Mouse (Mus musculus): ENCODE results near the gene Rab9. TPM values are rescaled to one million over a fixed set of nuclear protein-coding genes. Genes with fewer than 3 reads are reported as not detected.

The Rab9 gene
- polyA plus RNA-seq, 1 experiment: 5.3 TPM

DNA sequence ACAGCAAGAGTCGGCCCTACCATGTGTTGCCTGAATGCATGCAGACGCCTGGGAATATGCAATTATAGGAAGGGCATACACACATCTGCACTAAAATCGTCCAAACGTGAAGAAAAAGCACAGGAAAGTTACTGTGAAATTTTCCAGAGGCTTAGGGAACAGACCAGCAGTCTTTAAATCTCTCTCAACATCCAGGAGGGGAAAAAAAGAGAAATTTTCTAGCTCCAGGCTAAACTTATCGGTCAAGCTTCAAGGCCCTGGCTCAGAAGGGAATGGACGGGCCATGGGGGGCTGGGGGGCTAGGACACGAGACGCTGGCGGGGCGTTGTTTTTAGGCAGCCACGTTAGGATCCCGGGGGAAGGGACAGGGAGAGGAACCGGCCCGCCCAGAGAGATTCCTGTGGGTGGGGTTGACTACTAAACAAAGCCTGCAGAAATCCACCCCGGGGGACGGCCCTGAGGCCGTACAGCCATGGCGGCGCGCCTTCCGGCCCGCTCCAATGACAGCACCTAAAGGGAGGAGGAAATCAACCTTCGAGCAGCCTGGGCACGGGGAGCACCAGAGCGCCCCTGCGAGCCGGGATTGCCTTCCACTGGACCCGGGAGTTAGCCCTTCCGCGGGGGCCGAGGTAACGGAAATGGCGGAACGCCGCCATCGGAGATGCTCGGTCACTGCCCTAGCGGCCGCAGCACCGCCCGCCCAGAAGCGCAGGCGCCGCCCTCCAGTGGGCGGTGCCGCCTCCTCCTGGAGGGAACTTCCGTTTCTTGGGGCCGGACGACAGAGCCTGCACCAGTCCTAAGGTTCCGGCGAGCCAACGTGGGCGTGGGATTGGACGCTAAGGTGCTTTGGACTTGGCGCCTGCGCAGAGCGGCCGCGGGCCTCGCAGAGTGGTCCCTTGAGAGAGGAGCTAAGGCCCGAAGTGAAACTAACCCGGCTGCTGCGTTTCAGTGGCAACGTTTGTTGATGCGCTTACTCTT, 30.4 kb upstream of the Rab9 start:
- Histone ChIP-seq H3K9me3 (no peaks in the 10 kb centered on the region), H3K4me1 (peaks cover 10% of the 10 kb centered on the region; the same call in 1 of the 2 replicates), H3K4me3 (replicated peaks) (peak overlapping the region; percentile 92), H3K36me3 (replicated peaks; ENCODE audit: low read length) (peaks cover 19% of the 10 kb centered on the region), H3K27me3 (replicated peaks) (no peaks in the 10 kb centered on the region)
- TF ChIP-seq GATA1 (IDR thresholded peaks at IDR 0.05; ENCODE audit: borderline replicate concordance, low read length): no peak
- TF ChIP-seq FLI1 (IDR thresholded peaks at IDR 0.05; ENCODE audit: low read length): peak; percentile 39; the same call in 1 of the 2 replicates

DNA sequence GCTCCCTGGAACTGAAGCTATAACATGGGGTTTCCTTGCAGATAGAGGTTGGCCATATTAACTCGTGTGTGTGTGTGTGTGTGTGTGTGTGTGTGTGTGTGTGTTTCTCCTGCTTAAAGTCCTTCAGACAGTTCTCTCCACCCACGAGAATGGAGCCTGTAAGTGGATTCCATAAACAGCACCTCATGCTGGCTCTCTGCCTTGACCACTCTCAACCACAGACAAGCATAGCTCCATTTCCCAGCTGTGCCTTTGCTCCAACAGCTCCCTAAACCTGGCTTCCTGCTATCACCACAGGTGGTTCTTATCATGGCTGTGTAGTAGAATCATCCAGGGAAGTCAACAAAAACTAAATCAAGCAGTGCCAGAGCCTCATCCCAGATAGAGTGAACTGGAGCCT, 24.8 kb upstream of the Rab9 start:
- peaks cover 56% of the 10 kb centered on the region for H3K36me3 ChIP-seq (replicated peaks; ENCODE audit: low read length)
- H3K9me3 ChIP-seq: no peaks in the 10 kb centered on the region
- no peak overlapping the region for H3K4me3 ChIP-seq (replicated peaks)

DNA sequence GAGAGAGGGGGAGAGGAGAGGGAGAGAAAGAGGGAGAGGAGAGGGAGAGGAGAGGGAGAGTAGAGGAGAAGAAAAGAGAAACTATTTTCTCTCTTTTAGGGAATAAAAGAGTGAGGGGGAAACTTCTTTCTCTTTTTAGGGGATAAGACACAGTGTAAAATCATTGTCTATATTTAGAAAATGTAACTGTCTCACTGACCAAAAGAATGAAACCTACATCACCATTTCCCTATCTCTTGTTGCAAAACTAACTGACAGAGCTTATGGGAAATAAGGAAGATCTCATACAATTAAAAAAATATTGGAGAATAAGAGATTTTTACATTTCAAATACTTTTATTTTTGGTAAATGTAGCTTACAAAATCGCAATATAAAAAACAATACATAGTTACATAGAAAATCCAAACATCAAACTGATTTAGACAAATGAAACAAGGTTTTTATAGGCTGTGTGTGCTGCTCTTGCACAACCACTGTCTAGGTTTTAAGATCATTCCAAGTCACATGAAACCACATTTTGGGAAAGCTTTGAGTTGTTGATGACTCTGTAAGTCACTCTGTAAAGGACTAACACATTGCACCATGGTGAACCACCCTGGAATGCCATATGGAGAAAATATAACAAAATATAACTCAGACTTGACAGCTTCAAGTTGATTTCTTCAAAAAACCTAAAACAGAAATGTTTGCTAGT, 20.0 kb upstream of the Rab9 start:
- H3K4me1 ChIP-seq: peaks cover 21% of the 10 kb centered on the region; the same call in 1 of the 2 replicates
- H3K4me3 ChIP-seq (replicated peaks): no peak overlapping the region
- no peak for TF ChIP-seq GATA1 (IDR thresholded peaks at IDR 0.05; ENCODE audit: borderline replicate concordance, low read length)
- no peak for TF ChIP-seq FLI1 (IDR thresholded peaks at IDR 0.05; ENCODE audit: low read length)
- H3K27me3 ChIP-seq (replicated peaks): peaks cover 3% of the 10 kb centered on the region
- H3K9me3 ChIP-seq: no peaks in the 10 kb centered on the region
- peaks cover 33% of the 10 kb centered on the region for H3K36me3 ChIP-seq (replicated peaks; ENCODE audit: low read length)

More for the DNA sequence above, 24.8 kb upstream of the Rab9 start:
- Histone ChIP-seq H3K27me3 (replicated peaks) (peaks cover 3% of the 10 kb centered on the region), H3K4me1 (peaks cover 9% of the 10 kb centered on the region; the same call in 1 of the 2 replicates)
- TF ChIP-seq GATA1 (IDR thresholded peaks at IDR 0.05; ENCODE audit: borderline replicate concordance, low read length): no peak

DNA sequence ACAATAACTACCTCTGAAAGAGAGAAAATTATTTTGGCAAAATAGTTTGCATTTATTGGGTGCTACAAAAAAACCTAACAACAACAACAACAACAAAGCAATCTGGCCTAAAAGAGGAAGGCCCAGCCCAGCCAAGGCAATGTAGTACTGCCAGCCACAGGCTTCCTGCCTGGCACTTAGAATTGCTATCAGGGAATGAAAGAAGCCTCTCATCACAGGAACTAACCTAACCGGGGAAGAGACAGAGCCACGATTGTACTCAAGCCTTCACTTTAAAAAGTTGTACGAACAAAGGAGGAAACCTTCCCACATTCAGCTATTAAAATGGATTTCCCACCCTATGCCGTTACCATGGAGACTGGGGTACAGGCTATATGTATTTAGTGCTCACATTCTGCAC, 18.1 kb upstream of the Rab9 start:
- peak overlapping the region; percentile 53 for H3K4me3 ChIP-seq (replicated peaks)
- TF ChIP-seq FLI1 (IDR thresholded peaks at IDR 0.05; ENCODE audit: low read length): no peak
- TF ChIP-seq GATA1 (IDR thresholded peaks at IDR 0.05; ENCODE audit: borderline replicate concordance, low read length): no peak
- peaks cover 15% of the 10 kb centered on the region for H3K36me3 ChIP-seq (replicated peaks; ENCODE audit: low read length)

DNA sequence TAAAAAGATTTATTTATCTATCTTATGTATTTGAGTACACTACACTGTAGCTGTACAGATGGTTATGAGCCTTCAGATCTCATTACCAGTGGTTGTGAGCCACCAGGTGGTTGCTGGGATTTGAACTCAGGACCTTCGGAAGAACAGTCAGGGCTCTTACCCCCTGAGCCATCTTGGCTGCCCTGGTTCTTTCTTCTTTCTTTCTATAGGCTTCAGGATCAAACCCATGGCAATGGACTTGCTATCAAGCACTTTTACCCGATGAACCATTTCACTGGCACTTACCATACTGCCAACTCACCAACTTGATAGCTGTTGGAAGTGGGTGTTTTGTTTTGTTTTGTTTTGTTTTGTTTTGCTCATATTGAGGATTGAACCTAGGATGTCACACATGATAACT, 15.4 kb upstream of the Rab9 start:
- H3K4me1 ChIP-seq: peaks cover 18% of the 10 kb centered on the region; the same call in 1 of the 2 replicates
- no peaks in the 10 kb centered on the region for H3K27me3 ChIP-seq (replicated peaks)
- H3K4me3 ChIP-seq (replicated peaks): no peak overlapping the region
- H3K36me3 ChIP-seq (replicated peaks; ENCODE audit: low read length): no peaks in the 10 kb centered on the region
- TF ChIP-seq FLI1 (IDR thresholded peaks at IDR 0.05; ENCODE audit: low read length): no peak
- TF ChIP-seq GATA1 (IDR thresholded peaks at IDR 0.05; ENCODE audit: borderline replicate concordance, low read length): no peak
- no peaks in the 10 kb centered on the region for H3K9me3 ChIP-seq

More for the DNA sequence above, 18.1 kb upstream of the Rab9 start:
- no peaks in the 10 kb centered on the region for H3K9me3 ChIP-seq
- no peaks in the 10 kb centered on the region for H3K27me3 ChIP-seq (replicated peaks)
- H3K4me1 ChIP-seq: peaks cover 18% of the 10 kb centered on the region; the same call in 1 of the 2 replicates

DNA sequence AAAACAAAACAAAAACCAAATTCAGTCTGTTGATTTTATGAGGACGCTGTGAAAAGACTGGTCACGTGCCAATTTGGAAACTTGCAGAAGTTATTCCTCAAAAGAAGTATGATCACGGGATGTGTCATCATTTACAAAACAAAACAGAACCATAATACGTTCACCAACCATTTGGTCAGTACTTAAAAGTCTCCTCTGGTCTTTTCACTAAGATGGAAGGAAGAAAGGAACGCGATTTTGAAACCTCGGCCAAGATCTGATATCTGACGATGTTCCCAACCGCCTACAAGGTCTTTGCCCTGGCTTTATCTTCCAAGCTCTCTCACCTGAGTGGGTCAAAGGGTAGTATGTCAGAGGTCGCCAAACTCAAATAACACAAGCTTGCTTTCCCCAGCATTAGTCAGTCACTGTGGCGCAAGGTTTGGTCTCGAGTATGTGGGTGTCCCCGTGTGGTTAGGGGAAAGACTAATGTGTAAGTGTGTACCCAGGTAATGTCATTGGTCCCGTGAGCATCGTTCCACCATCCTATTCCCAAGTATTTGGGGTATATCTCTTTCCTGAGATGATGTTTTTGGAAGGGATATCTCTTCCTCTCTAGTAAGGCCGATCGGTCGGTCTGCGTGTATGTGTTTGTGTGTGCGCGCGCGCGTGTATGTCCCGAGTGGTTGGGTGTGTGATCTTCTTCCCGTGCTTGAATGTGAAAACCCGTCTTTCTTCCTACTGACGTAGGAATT, 869 bp downstream of the Rab9 start:
- TF ChIP-seq GATA1 (IDR thresholded peaks at IDR 0.05; ENCODE audit: borderline replicate concordance, low read length) (no peak), FLI1 (IDR thresholded peaks at IDR 0.05; ENCODE audit: low read length) (no peak)
- H3K4me3 ChIP-seq (replicated peaks): peak overlapping the region; percentile 92

DNA sequence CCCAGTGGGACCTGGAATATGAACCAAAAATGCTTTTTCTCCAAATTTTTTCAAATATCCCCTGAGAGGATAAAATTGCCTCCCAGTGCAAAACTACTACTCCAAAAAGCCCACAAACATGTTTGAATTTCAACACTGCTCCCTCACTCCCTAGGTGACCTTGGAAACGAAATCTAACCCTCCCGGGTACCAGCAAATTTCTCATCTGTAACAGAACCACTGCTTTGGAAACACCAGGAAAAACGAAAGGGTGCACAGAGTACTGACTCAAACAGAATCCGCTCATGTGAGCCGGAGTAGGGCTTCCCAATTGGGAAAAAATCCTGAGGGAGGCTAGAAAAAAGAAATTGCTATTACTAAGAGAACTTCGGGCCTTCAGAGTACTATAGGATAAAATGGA, 2.3 kb downstream of the Rab9 start:
- Histone ChIP-seq H3K27me3 (replicated peaks) (peaks cover 2% of the 10 kb centered on the region), H3K9me3 (0 out of 2 replicates have a peak, but pooled peaks cover 6% of the 10 kb centered on the region), H3K4me3 (replicated peaks) (no peak overlapping the region), H3K4me1 (peaks cover 38% of the 10 kb centered on the region), H3K36me3 (replicated peaks; ENCODE audit: low read length) (peaks cover 24% of the 10 kb centered on the region)
- TF ChIP-seq GATA1 (IDR thresholded peaks at IDR 0.05; ENCODE audit: borderline replicate concordance, low read length): no peak
- TF ChIP-seq FLI1 (IDR thresholded peaks at IDR 0.05; ENCODE audit: low read length): no peak

More for the DNA sequence above, 869 bp downstream of the Rab9 start:
- Histone ChIP-seq H3K36me3 (replicated peaks; ENCODE audit: low read length) (peaks cover 24% of the 10 kb centered on the region), H3K9me3 (0 out of 2 replicates have a peak, but pooled peaks cover 6% of the 10 kb centered on the region), H3K27me3 (replicated peaks) (peaks cover 2% of the 10 kb centered on the region), H3K4me1 (peaks cover 30% of the 10 kb centered on the region)

DNA sequence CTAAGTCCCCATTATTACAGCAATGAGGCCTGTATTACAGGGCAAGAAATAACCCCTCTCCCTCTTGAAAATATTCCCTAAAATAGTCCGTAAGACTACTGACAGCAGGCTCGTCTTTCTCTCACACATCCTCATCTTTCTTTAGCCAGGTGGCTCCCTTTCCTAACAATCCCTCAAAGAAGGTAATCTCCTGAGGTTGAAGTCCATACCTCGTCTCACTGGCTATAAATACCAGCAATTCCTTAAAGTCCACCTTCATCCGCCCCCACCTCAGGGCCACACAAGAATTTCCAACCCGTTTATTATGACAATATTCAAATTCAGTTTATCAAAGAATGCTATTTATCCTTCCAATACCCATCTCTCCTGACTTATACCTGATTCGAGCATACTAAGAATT, 7.1 kb downstream of the Rab9 start:
- no peak overlapping the region for H3K4me3 ChIP-seq (replicated peaks)
- TF ChIP-seq FLI1 (IDR thresholded peaks at IDR 0.05; ENCODE audit: low read length): no peak
- no peak for TF ChIP-seq GATA1 (IDR thresholded peaks at IDR 0.05; ENCODE audit: borderline replicate concordance, low read length)
- H3K9me3 ChIP-seq: no peaks in the 10 kb centered on the region
- peaks cover 13% of the 10 kb centered on the region for H3K27me3 ChIP-seq (replicated peaks)
- peaks cover 70% of the 10 kb centered on the region for H3K4me1 ChIP-seq
- H3K36me3 ChIP-seq (replicated peaks; ENCODE audit: low read length): peaks cover 48% of the 10 kb centered on the region

DNA sequence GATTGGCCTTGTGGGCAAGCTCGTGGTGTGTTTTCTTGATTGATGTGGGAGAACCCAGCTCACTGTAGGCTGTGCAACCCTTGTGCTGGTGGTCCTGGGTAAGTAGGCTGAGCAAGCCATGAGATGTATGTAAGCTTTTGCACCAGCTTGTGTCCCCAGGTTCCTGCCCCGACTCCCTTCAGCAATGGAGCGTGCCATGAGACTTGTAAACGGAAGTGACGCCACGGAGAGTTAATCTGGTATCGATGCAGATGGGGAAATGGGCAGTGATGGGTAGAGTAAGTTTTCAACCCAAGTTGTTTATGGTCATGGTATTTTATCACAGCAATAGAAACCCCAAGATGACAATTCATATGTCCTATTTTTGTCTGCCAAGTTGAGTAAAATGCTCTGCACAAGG, 11.3 kb downstream of the Rab9 start:
- H3K36me3 ChIP-seq (replicated peaks; ENCODE audit: low read length): peaks cover 33% of the 10 kb centered on the region
- H3K4me1 ChIP-seq: peaks cover 60% of the 10 kb centered on the region
- TF ChIP-seq GATA1 (IDR thresholded peaks at IDR 0.05; ENCODE audit: borderline replicate concordance, low read length) (no peak), FLI1 (IDR thresholded peaks at IDR 0.05; ENCODE audit: low read length) (no peak)
- no peak overlapping the region for H3K4me3 ChIP-seq (replicated peaks)
- no peaks in the 10 kb centered on the region for H3K9me3 ChIP-seq
- peaks cover 13% of the 10 kb centered on the region for H3K27me3 ChIP-seq (replicated peaks)

Measured in megakaryocyte, embryonic 14.5 days (primary cell).